Mouse (Mus musculus) 416B (cell line): ENCODE measurements around the gene V1rd19.
"Not testable (repeated sequence)": the region's sequence is repeated elsewhere in the genome, so short reads cannot be mapped to it uniquely, and the experiment has no call there.

Experiments
- DNase-seq: peaks from one replicate; pipeline ENCODE4 v3.0.0; 2011; ENCODE audit warnings: low read depth

Gene V1rd19

DNA sequence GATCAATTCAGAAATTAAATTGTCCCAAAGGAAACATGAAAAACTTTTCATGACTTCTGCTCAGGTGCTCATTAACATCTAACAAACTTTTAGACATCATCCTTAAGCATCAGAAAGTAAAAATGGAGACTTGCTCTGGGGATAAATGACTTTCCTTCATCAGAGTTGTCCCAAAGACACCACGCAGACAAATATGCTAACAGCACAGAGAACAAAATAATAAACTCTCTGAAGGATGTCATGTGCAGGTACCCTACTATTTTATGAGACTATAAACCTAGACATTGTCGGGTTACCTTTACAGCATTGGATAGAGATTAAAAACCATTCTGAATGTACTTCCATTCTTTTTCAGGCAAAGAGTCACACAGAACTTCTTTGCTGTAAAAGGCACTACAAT, at the start of gene V1rd19:
Gene V1rd19 (plus strand): TSS at position 301 of the 400 bp plus-strand sequence.
- no peak for DNase-seq

DNA sequence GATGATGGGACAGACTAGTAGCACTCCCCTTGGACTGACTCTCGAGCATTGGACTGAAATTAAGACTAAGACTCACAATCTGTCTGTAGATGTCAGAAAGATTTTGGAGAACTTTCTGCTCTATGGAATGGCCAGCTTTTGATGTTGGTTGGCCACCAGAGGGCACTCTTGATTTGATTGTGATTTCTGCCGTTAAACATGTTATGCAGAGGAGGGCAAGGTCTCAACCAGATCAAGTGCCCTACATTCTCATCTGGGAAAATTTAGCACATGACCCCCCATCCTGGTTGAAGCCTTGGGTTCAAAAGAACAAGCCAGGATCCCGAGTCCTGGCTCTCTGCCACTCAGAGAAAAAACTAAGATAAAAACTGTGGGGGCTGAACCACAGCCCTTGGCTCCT, 33.4 kb upstream of the V1rd19 start:
- DNase-seq: peak; percentile 36

DNA sequence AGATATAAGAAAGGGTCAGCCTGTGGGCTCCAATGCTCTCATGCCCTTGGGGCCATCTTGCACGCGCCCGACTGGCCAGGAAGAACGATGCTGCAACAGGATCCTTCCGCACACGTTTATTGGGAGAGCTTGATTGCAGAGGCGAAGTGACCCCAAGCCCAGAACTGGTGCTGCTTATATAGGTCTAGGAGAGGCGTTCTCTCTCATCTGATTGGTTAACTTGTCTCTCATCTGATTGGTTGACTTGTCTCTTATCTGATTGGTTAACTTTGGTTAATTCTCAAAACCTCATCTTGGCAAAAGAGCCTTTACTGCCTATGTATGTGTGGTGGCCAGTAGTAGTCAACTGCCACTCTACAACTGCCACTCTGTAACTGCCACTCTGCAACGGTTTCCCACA, 27.2 kb upstream of the V1rd19 start, which contains the start of gene Vmn1r181:
Gene Vmn1r181 (plus strand): TSS at position 301 of the 400 bp plus-strand sequence.
- DNase-seq: not testable (repeated sequence)

DNA sequence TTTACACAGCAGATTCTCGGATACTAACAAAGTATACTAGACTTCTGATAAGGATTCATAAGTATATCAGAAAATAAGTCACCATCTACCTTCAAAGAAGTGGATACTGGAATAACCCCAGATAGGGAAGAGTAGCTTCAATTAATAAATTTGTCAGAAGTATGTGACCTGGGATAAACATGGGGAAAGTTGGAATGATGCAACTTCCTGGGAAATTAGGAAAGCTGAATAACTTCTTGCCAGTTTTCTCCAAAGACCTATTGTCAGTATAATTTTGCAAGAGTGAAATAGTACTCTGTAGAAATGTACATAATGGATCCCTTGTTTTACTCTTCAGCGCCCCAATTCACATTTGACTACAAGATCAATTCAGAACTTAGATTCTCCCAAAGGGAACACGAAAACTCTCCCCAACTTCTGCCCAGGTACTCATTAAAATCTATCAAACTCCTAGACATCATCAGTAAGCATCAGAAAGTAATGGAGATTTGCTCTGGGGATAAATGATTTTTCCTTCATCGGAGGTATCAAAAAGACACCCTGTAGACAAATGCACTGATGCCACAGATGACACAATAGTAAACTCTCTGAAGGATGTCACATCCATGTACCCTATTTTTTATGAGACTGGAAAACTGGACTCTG, 51.3 kb downstream of the V1rd19 start, which contains the start of gene Vmn1r183:
Gene Vmn1r183 (plus strand): TSS at position 595 of the 645 bp plus-strand sequence.
- no peak for DNase-seq
